ENCODE assay signal across 9 mouse cellular contexts in genomic region chr7:117381188-117381981, GRCm38 (mm10). TPM values are rescaled to one million over a fixed set of nuclear protein-coding genes. Genes with fewer than 3 reads are reported as not detected.
DNase-seq lines count a peak whose midpoint lies in the region; ATAC-seq lines count a peak whose summit lies in the region.
"Had no signal": no experiment of that assay in that cellular context is flagged by ENCODE, and none has a peak within 500 bp of the region (broad histone marks: within the 10 kb centered on the region; RNA-seq: fewer than 3 reads in every experiment).

No protein-coding gene starts in this region.

- peak overlapping the region; percentile 83 for H3K27ac ChIP-seq in embryonic facial prominence, embryonic 15.5 days (replicated peaks)
- peak overlapping the region; percentile 56 for H3K27ac ChIP-seq in hindbrain, embryonic 11.5 days (ENCODE audit: low read depth, low read length)
- no peak overlapping the region for H3K27ac ChIP-seq in liver, embryonic 12.5 days
- H3K27ac ChIP-seq in neural tube, embryonic 11.5 days (ENCODE audit: low read depth, low read length): peak overlapping the region; percentile 73

- peak; percentile 4 for DNase-seq in cerebellum, adult 11-12 months
- no peak for DNase-seq in cerebellum, adult 11 months
- DNase-seq in ZHBTc4 (ENCODE audit: low read depth, low spot score): peak; percentile 71
- peak; percentile 75 for DNase-seq in hindbrain, embryonic 11.5 days (ENCODE audit: low spot score)
- DNase-seq in neural tube, embryonic 11.5 days (ENCODE audit: low spot score): peak; percentile 75
- peak; percentile 48 for DNase-seq in thymus, postnatal 0 days (ENCODE audit: low spot score)

- H3K4me2 ChIP-seq in embryonic facial prominence, embryonic 15.5 days (replicated peaks): peak overlapping the region; percentile 88
- peak overlapping the region; percentile 91 for H3K4me2 ChIP-seq in hindbrain, embryonic 11.5 days (replicated peaks; ENCODE audit: low read depth, low read length)
- H3K4me2 ChIP-seq in liver, embryonic 12.5 days: peak overlapping the region; percentile 91
- peak overlapping the region; percentile 88 for H3K4me2 ChIP-seq in neural tube, embryonic 11.5 days (ENCODE audit: low read depth)

- peak; percentile 70 for ATAC-seq in embryonic facial prominence, embryonic 15.5 days (ENCODE audit: insufficient number of reproducible peaks, low FRiP score, low TSS enrichment, low read depth)
- peak; percentile 79 for ATAC-seq in hindbrain, embryonic 11.5 days (ENCODE audit: low FRiP score)
- ATAC-seq in liver, embryonic 12.5 days: peak; percentile 59
- ATAC-seq in neural tube, embryonic 11.5 days (ENCODE audit: insufficient read depth, low FRiP score, low TSS enrichment): peak; percentile 70

- H3K9me3 ChIP-seq in embryonic facial prominence, embryonic 15.5 days (replicated peaks): no peaks in the 10 kb centered on the region
- no peaks in the 10 kb centered on the region for H3K9me3 ChIP-seq in hindbrain, embryonic 11.5 days (ENCODE audit: control insufficient read depth, low read length)
- H3K9me3 ChIP-seq in liver, embryonic 12.5 days (replicated peaks): no peaks in the 10 kb centered on the region
- H3K9me3 ChIP-seq in neural tube, embryonic 11.5 days (ENCODE audit: control insufficient read depth, low read length): no peaks in the 10 kb centered on the region

- peaks cover 23% of the 10 kb centered on the region for H3K4me1 ChIP-seq in embryonic facial prominence, embryonic 15.5 days
- H3K4me1 ChIP-seq in hindbrain, embryonic 11.5 days (replicated peaks; ENCODE audit: control insufficient read depth, insufficient read depth, low read length): 0 out of 2 replicates have a peak, but pooled peaks cover 2% of the 10 kb centered on the region
- H3K4me1 ChIP-seq in liver, embryonic 12.5 days: peaks cover 31% of the 10 kb centered on the region
- peaks cover 11% of the 10 kb centered on the region; the same call in 1 of the 2 replicates for H3K4me1 ChIP-seq in neural tube, embryonic 11.5 days (ENCODE audit: control insufficient read depth, insufficient read depth, low read length)

- 0% methylated on average over 57 of the region's 64 CpGs for WGBS in embryonic facial prominence, embryonic 15.5 days
- 1% methylated on average over 44 of the region's 64 CpGs for WGBS in hindbrain, embryonic 11.5 days
- WGBS in liver, embryonic 12.5 days (ENCODE audit: insufficient replicate concordance): 2% methylated on average over 45 of the region's 64 CpGs
- under 1% methylated on average over 52 of the region's 64 CpGs for WGBS in neural tube, embryonic 11.5 days

- H3K4me3 ChIP-seq in embryonic facial prominence, embryonic 15.5 days (replicated peaks): peak overlapping the region; percentile 82
- peak overlapping the region; percentile 84 for H3K4me3 ChIP-seq in hindbrain, embryonic 11.5 days (ENCODE audit: low read depth, low read length)
- peak overlapping the region; percentile 70 for H3K4me3 ChIP-seq in liver, embryonic 12.5 days
- peak overlapping the region; percentile 78 for H3K4me3 ChIP-seq in neural tube, embryonic 11.5 days (ENCODE audit: low read depth, low read length)

- H3K9ac ChIP-seq in embryonic facial prominence, embryonic 15.5 days: peak overlapping the region; percentile 74
- peak overlapping the region; percentile 84 for H3K9ac ChIP-seq in hindbrain, embryonic 11.5 days (ENCODE audit: low read depth, low read length)
- H3K9ac ChIP-seq in liver, embryonic 12.5 days: peak overlapping the region; percentile 71
- peak overlapping the region; percentile 82 for H3K9ac ChIP-seq in neural tube, embryonic 11.5 days (ENCODE audit: low read length)

- peaks cover 15% of the 10 kb centered on the region for H3K27me3 ChIP-seq in embryonic facial prominence, embryonic 15.5 days
- H3K27me3 ChIP-seq in hindbrain, embryonic 11.5 days (ENCODE audit: control insufficient read depth, insufficient read depth, low read length): 0 out of 2 replicates have a peak, but pooled peaks cover 2% of the 10 kb centered on the region
- H3K27me3 ChIP-seq in liver, embryonic 12.5 days (replicated peaks): peaks cover 57% of the 10 kb centered on the region
- 0 out of 2 replicates have a peak, but pooled peaks cover 4% of the 10 kb centered on the region for H3K27me3 ChIP-seq in neural tube, embryonic 11.5 days (ENCODE audit: control insufficient read depth, insufficient read depth, low read length)

- no peaks in the 10 kb centered on the region for H3K36me3 ChIP-seq in embryonic facial prominence, embryonic 15.5 days
- no peaks in the 10 kb centered on the region for H3K36me3 ChIP-seq in hindbrain, embryonic 11.5 days (ENCODE audit: control insufficient read depth, insufficient read depth, low read length)
- no peaks in the 10 kb centered on the region for H3K36me3 ChIP-seq in liver, embryonic 12.5 days
- no peaks in the 10 kb centered on the region for H3K36me3 ChIP-seq in neural tube, embryonic 11.5 days (ENCODE audit: control insufficient read depth, insufficient read depth, low read length)

RNA-seq across cellular contexts. Expression of gene Xylt1, which starts 0.6 kb away (rescaled TPM):
- polyA plus RNA-seq in embryonic facial prominence, embryonic 15.5 days (2015; fragmentation: Nextera tagmentation; extraction: Ambion mirVana): 2.3 and 2.7 TPM in 2 replicates
- polyA plus RNA-seq in hindbrain, embryonic 11.5 days (2014; fragmentation: Nextera tagmentation; extraction: Ambion mirVana): 1.3 and 2.1 TPM in 2 replicates
- polyA plus RNA-seq in liver, embryonic 12.5 days (2016; fragmentation: Nextera tagmentation; extraction: Ambion mirVana): 0.53 and 0.58 TPM in 2 replicates
- polyA plus RNA-seq in neural tube, embryonic 11.5 days (2014; fragmentation: Nextera tagmentation; extraction: Ambion mirVana): 1.5 and 1.6 TPM in 2 replicates
- polyA plus RNA-seq in thymus, postnatal 0 days (2015; fragmentation: Nextera tagmentation; extraction: Ambion mirVana): 0.92 and 1.1 TPM in 2 replicates
- polyA plus RNA-seq: C2C12 had no signal
